Mouse (Mus musculus): ENCODE measurements around the gene Myoz2. TPM values are rescaled to one million over a fixed set of nuclear protein-coding genes. Genes with fewer than 3 reads are reported as not detected.

The Myoz2 gene
- polyA plus RNA-seq, 1 experiment from 2014 or later: 21.6 TPM

DNA sequence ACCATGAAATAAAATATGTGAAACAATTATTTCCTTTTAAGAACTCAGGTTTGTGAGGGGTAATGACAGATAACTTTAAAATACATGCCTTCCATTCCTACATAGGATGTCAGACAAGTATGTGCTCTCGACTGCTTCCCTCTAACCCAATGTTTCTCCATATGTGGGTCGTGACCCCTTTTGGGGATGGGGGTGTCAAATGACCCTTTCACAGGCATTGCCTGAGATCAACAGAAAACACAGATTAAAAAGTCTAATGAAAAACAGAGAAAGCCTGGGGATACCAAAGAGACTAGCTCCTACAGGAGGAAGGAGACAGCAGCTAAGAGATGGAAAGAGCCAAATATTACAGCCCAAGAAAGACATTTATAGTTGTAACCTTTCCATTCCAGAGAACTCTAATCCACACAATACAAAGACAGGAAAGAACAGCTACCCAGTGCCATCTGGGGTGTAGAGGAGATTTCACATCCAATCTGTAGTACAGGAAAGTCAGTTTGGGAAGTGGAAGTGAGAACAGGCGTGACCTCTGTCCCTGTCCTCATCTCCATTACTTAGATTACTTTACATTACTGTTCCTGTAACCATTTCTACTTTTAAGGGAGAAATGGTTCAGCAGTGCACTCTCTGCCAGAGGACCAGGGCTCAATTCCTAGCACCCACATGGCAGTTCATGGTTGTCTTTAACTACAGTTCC is 62.5 kb downstream of the Myoz2 start:
- Histone ChIP-seq H3K27ac (ENCODE audit: low read length) (no peak overlapping the region), H3K4me2 (ENCODE audit: low read depth, low read length) (no peak overlapping the region), H3K27me3 (ENCODE audit: control insufficient read depth, insufficient read depth, low read length) (no peaks in the 10 kb centered on the region), H3K4me1 (ENCODE audit: control insufficient read depth, insufficient read depth, low read length) (peaks cover 16% of the 10 kb centered on the region; the same call in 1 of the 2 replicates), H3K36me3 (ENCODE audit: control insufficient read depth, insufficient read depth, low read length) (0 out of 2 replicates have a peak, but pooled peaks cover under 1% of the 10 kb centered on the region), H3K9me3 (replicated peaks; ENCODE audit: control insufficient read depth, low read length) (no peaks in the 10 kb centered on the region), H3K4me3 (replicated peaks; ENCODE audit: low read length) (no peak overlapping the region), H3K9ac (ENCODE audit: low read length) (no peak overlapping the region)
- 79% methylated on average over 3 of the region's 3 CpGs for WGBS
- no peak for ATAC-seq (ENCODE audit: insufficient read depth, low FRiP score)

DNA sequence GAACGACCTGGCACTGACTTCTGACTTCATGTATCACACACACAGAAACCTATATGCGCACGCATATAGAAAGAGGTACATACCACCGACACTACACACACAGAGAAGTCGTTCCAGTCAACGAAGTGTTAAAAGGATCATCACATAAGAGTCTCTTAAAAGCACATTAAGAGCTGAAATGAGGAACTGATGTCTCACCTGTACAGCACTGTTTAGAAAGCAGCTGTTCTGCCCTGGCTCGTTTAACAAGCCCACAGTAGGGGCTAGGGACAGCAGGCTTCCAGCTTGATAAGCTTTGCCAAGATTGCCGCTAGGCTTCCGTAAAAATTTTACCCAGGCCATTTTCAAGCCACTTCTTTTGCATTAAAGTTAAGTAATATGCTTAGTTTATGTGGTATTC is 66.4 kb downstream of the Myoz2 start:
- H3K9ac ChIP-seq (ENCODE audit: low read length): no peak overlapping the region
- H3K27me3 ChIP-seq (ENCODE audit: control insufficient read depth, insufficient read depth, low read length): no peaks in the 10 kb centered on the region
- no peak overlapping the region for H3K4me2 ChIP-seq (ENCODE audit: low read depth, low read length)
- H3K4me3 ChIP-seq (replicated peaks; ENCODE audit: low read length): no peak overlapping the region
- 85% methylated on average over 9 of the region's 9 CpGs for WGBS
- ATAC-seq (ENCODE audit: insufficient read depth, low FRiP score): no peak
- no peaks in the 10 kb centered on the region for H3K4me1 ChIP-seq (ENCODE audit: control insufficient read depth, insufficient read depth, low read length)
- 0 out of 2 replicates have a peak, but pooled peaks cover 4% of the 10 kb centered on the region for H3K36me3 ChIP-seq (ENCODE audit: control insufficient read depth, insufficient read depth, low read length)
- no peak overlapping the region for H3K27ac ChIP-seq (ENCODE audit: low read length)
- no peaks in the 10 kb centered on the region for H3K9me3 ChIP-seq (replicated peaks; ENCODE audit: control insufficient read depth, low read length)

DNA sequence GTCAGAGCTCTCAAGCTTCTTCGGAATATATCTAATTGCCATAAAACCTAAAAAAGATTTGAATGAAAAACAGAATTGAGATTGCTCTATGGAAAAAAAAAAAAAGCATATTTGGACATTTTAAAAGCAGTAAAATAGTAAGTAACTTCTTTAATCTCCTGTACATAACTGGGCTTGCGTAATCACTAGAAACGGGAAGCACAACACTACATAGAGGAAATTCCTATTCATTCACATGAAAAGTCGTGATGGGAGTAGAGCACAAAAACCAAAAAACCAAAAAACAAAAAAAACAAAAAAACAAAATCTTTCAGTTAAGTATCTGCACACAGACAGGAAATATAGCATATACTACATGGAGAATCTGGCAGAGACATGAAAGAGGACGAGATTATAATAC is 70.5 kb downstream of the Myoz2 start:
- H3K4me3 ChIP-seq (replicated peaks; ENCODE audit: low read length): no peak overlapping the region
- no peak overlapping the region for H3K27ac ChIP-seq (ENCODE audit: low read length)
- no peaks in the 10 kb centered on the region for H3K9me3 ChIP-seq (replicated peaks; ENCODE audit: control insufficient read depth, low read length)
- H3K4me2 ChIP-seq (ENCODE audit: low read depth, low read length): no peak overlapping the region
- no peak for ATAC-seq (ENCODE audit: insufficient read depth, low FRiP score)
- H3K36me3 ChIP-seq (ENCODE audit: control insufficient read depth, insufficient read depth, low read length): peaks cover 13% of the 10 kb centered on the region
- WGBS: 86% methylated on average over 5 of the region's 5 CpGs
- no peaks in the 10 kb centered on the region for H3K27me3 ChIP-seq (ENCODE audit: control insufficient read depth, insufficient read depth, low read length)
- no peaks in the 10 kb centered on the region for H3K4me1 ChIP-seq (ENCODE audit: control insufficient read depth, insufficient read depth, low read length)
- H3K9ac ChIP-seq (ENCODE audit: low read length): no peak overlapping the region

Small RNAs within 50 kb of the gene (microRNA-seq; reads per million reads assigned to microRNA genes)
- gene Gm22066: not detected

Other genes starting within 250 kb of the Myoz2 start
- 140 and 148 TPM in 2 replicates for gene Fabp2, start 139.9 kb downstream of the Myoz2 start, polyA plus RNA-seq (2015; fragmentation: Nextera tagmentation; extraction: Ambion mirVana)
- not detected in 2 replicates for gene Gm10959, start 115.7 kb downstream of the Myoz2 start, polyA plus RNA-seq (2015; fragmentation: Nextera tagmentation; extraction: Ambion mirVana)
- 218 and 220 TPM in 2 replicates for gene 1810037I17Rik, start 110.8 kb downstream of the Myoz2 start, polyA plus RNA-seq (2015; fragmentation: Nextera tagmentation; extraction: Ambion mirVana)
- 17.6 and 22.6 TPM in 2 replicates for gene Usp53, start 50.5 kb downstream of the Myoz2 start, polyA plus RNA-seq (2015; fragmentation: Nextera tagmentation; extraction: Ambion mirVana)
- 38.7 and 38.9 TPM in 2 replicates for gene Synpo2, start 201.1 kb upstream of the Myoz2 start, polyA plus RNA-seq (2015; fragmentation: Nextera tagmentation; extraction: Ambion mirVana)
- 110 and 114 TPM in 2 replicates for gene Sec24d, start 232.4 kb upstream of the Myoz2 start, polyA plus RNA-seq (2015; fragmentation: Nextera tagmentation; extraction: Ambion mirVana)

All from stomach, embryonic 16.5 days (tissue).